Mouse (Mus musculus) MEL (cell line): ENCODE measurements around the gene Col26a1. TPM values are rescaled to one million over a fixed set of nuclear protein-coding genes. Genes with fewer than 3 reads are reported as not detected.
"Not testable (repeated sequence)": the region's sequence is repeated elsewhere in the genome, so short reads cannot be mapped to it uniquely, and the experiment has no call there.

ENCODE experiments used
- DNase-seq: peaks from one replicate; pipeline ENCODE4 v3.0.0; 2011; ENCODE audit warnings: low read depth, low spot score
- H3K27ac ChIP-seq: 2 replicates; pipeline ENCODE4 v1.5.1; 2012; ENCODE audit warnings: low read depth, mild to moderate bottlenecking, control low read depth, low read length, moderate library complexity; ENCODE audit not compliant: control insufficient read depth
- H3K27me3 ChIP-seq, 2 experiments: fragments of 150-350 bp in 1 of 2; sonication (generic) in 1 of 2; 2 replicates each; pipeline ENCODE4 v1.6.1; 2012; ENCODE audit warnings: low read length in 2 of 2, mild to moderate bottlenecking in 2 of 2, improper control_type of control experiment in 1 of 2, moderate library complexity in 1 of 2; ENCODE audit not compliant: insufficient read depth in 2 of 2, control insufficient read depth in 1 of 2
- H3K36me3 ChIP-seq, 2 experiments: 2 replicates each; pipeline ENCODE4 v1.6.1; 2012 to 2014; ENCODE audit warnings: low read length in 2 of 2, improper control_type of control experiment in 1 of 2, inconsistent platforms in 1 of 2, mild to moderate bottlenecking in 1 of 2; ENCODE audit not compliant: insufficient read depth in 2 of 2, control insufficient read depth in 1 of 2
- H3K4me1 ChIP-seq, 2 experiments: fragments of 150-350 bp in 1 of 2; sonication (generic) in 1 of 2; 2 replicates each; pipeline ENCODE4 v1.6.1; 2012; ENCODE audit warnings: low read length in 2 of 2, improper control_type of control experiment in 1 of 2, mild to moderate bottlenecking in 1 of 2; ENCODE audit not compliant: insufficient read depth in 2 of 2, control insufficient read depth in 1 of 2
- H3K4me3 ChIP-seq, 2 experiments: fragments of 150-350 bp in 1 of 2; sonication (generic) in 1 of 2; 2 replicates each; pipeline ENCODE4 v1.5.1; 2012; ENCODE audit warnings: low read depth in 2 of 2, low read length in 2 of 2, mild to moderate bottlenecking in 2 of 2, moderate library complexity in 2 of 2, control low read depth in 1 of 2, improper control_type of control experiment in 1 of 2; ENCODE audit not compliant: control insufficient read depth in 1 of 2, insufficient read depth in 1 of 2
- H3K79me2 ChIP-seq: 2 replicates; pipeline ENCODE4 v1.6.1; 2012; ENCODE audit warnings: mild to moderate bottlenecking, low read length, moderate library complexity; ENCODE audit not compliant: control insufficient read depth, poor library complexity, insufficient read depth
- H3K9ac ChIP-seq: 2 replicates; pipeline ENCODE4 v1.6.1; 2012; ENCODE audit warnings: low read depth, mild to moderate bottlenecking, control low read depth, low read length, moderate library complexity; ENCODE audit not compliant: control insufficient read depth, poor library complexity, severe bottlenecking
- H3K9me3 ChIP-seq: fragments of 150-350 bp; sonication (generic); replicated peaks from 2 replicates; pipeline ENCODE4 v1.6.1; 2012; ENCODE audit warnings: mild to moderate bottlenecking, low read length, improper control_type of control experiment, moderate library complexity; ENCODE audit not compliant: insufficient read depth
- E2F4 ChIP-seq: IDR thresholded peaks from 2 replicates; pipeline ENCODE4 v1.6.1; 2011; ENCODE audit warnings: low read depth, low read length, improper control_type of control experiment, borderline replicate concordance
- GABPA ChIP-seq: IDR thresholded peaks from 2 replicates; pipeline ENCODE4 v1.6.1; 2012; ENCODE audit warnings: low read depth, mild to moderate bottlenecking, inconsistent platforms, low read length, improper control_type of control experiment, moderate library complexity
- GATA1 ChIP-seq: IDR thresholded peaks from 2 replicates; pipeline ENCODE4 v1.6.1; 2011; ENCODE audit warnings: low read depth, low read length, improper control_type of control experiment
- MEF2A ChIP-seq: IDR thresholded peaks from 2 replicates; pipeline ENCODE4 v1.6.1; 2014; ENCODE audit warnings: low read depth, mild to moderate bottlenecking, inconsistent platforms, low read length, improper control_type of control experiment; ENCODE audit not compliant: poor library complexity, insufficient replicate concordance, severe bottlenecking; ENCODE audit errors: extremely low read depth
- MYC ChIP-seq: IDR thresholded peaks from 2 replicates; pipeline ENCODE4 v1.6.1; 2011; ENCODE audit warnings: low read depth, mild to moderate bottlenecking, low read length, improper control_type of control experiment, moderate library complexity
- NELFE ChIP-seq: IDR thresholded peaks from 2 replicates; pipeline ENCODE4 v1.6.1; 2011; ENCODE audit warnings: low read depth, low read length, improper control_type of control experiment
- POLR2A ChIP-seq, 2 experiments: IDR thresholded peaks; 2 replicates each; pipeline ENCODE4 v1.6.1; 2011 to 2012; ENCODE audit warnings: low read length in 2 of 2, mild to moderate bottlenecking in 2 of 2, control low read depth in 1 of 2, improper control_type of control experiment in 1 of 2, low read depth in 1 of 2, moderate library complexity in 1 of 2; ENCODE audit not compliant: control insufficient read depth in 1 of 2, insufficient read depth in 1 of 2, poor library complexity in 1 of 2
- POLR2AphosphoS5 ChIP-seq: IDR thresholded peaks from 2 replicates; pipeline ENCODE4 v1.6.1; 2012; ENCODE audit warnings: low read depth, borderline replicate concordance, mild to moderate bottlenecking, inconsistent platforms, low read length, moderate library complexity, mixed read lengths
- RAD21 ChIP-seq: IDR thresholded peaks from 2 replicates; pipeline ENCODE4 v1.6.1; 2011; ENCODE audit warnings: mild to moderate bottlenecking, low read depth, low read length, improper control_type of control experiment
- RCOR1 ChIP-seq: IDR thresholded peaks from 2 replicates; pipeline ENCODE4 v1.6.1; 2012; ENCODE audit warnings: low read depth, mild to moderate bottlenecking, inconsistent platforms, low read length, improper control_type of control experiment
- SMC3 ChIP-seq: IDR thresholded peaks from 2 replicates; pipeline ENCODE4 v1.6.1; 2011; ENCODE audit warnings: low read depth, low read length, improper control_type of control experiment
- TAL1 ChIP-seq: IDR thresholded peaks from 2 replicates; pipeline ENCODE4 v1.6.1; 2012; ENCODE audit warnings: mild to moderate bottlenecking, inconsistent platforms, low read length, moderate library complexity, mixed read lengths
- TCF12 ChIP-seq: IDR thresholded peaks from 2 replicates; pipeline ENCODE4 v1.6.1; 2014; ENCODE audit warnings: low read depth, mild to moderate bottlenecking, inconsistent platforms, low read length, improper control_type of control experiment, moderate library complexity
- ZNF384 ChIP-seq: IDR thresholded peaks from 2 replicates; pipeline ENCODE4 v1.6.1; 2012; ENCODE audit warnings: low read depth, mild to moderate bottlenecking, inconsistent platforms, low read length, improper control_type of control experiment
- polyA plus RNA-seq, 2 experiments: library from polyadenylated mRNA; stranded (reverse) in 1 of 2; unstranded in 1 of 2; fragments of >175 nt in 1 of 2; fragments of >200 nt in 1 of 2; gene quantifications; 2 replicates each; pipeline versions ENCODE4 v1.2.1 to v1.2.4; 2012; ENCODE audit warnings: low replicate concordance in 2 of 2, low read depth in 1 of 2; ENCODE audit not compliant: insufficient read length in 2 of 2, insufficient read depth in 1 of 2, missing spikeins in 1 of 2
- total RNA-seq: library from RNA; depleted of rRNA; stranded (reverse); fragments of 300-350 nt; gene quantifications from 2 replicates; pipeline ENCODE4 v1.2.3, GENCODE M21; 2012

Gene Col26a1
- total and polyA plus RNA-seq, 3 experiments, result not detected

DNA sequence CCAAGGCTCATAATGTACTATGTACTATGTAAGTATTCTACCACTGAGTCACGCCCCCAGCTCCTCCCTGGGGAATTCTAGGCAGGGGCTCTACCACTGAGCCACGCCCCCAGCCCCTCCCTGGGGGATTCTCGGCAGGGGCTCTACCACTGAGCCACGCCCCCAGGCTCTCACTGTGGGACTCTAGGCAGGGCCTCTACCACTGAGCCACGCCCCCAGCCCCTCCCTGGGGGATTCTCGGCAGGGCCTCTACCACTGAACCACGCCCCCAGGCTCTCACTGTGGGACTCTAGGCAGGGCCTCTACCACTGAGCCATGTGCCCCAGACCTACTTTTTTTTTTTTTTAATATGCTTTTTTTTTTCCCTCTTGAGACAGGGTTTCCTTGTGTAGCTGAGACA lies 129.8 kb downstream of the Col26a1 start:
- not testable (repeated sequence) for DNase-seq, H3K27me3 ChIP-seq, H3K36me3 ChIP-seq, H3K9me3 ChIP-seq, H3K4me1 ChIP-seq, H3K79me2 ChIP-seq, H3K4me3 ChIP-seq, H3K27ac ChIP-seq, H3K9ac ChIP-seq

DNA sequence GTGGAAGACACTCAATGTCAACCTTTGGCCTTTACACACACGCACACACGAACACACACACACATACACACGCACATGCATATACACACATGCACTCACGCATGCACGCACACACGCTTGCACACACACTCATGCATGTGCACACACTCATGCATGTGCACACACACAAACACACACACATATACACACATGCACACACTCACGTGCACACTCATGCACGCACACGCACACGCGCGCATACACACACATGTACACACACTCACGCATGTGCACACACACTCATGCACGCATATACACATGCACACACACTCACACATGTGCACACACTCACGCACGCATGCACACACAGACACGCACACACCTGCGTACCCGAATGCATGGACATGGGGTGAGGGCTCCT lies 130.9 kb downstream of the Col26a1 start:
- H3K36me3 ChIP-seq, result no peaks in the 10 kb centered on the region
- DNase-seq, result no peak
- no peak overlapping the region for H3K27ac ChIP-seq
- H3K4me1 ChIP-seq, result no peaks in the 10 kb centered on the region
- no peaks in the 10 kb centered on the region for H3K9me3 ChIP-seq
- H3K79me2 ChIP-seq, result no peaks in the 10 kb centered on the region
- H3K4me3 ChIP-seq, result no peak overlapping the region
- no peaks in the 10 kb centered on the region for H3K27me3 ChIP-seq
- TF ChIP-seq POLR2AphosphoS5, result peak; percentile 56; the same call in 1 of the 2 replicates
- no peak for TF ChIP-seq RCOR1
- H3K9ac ChIP-seq, result no peak overlapping the region

GRCm38 (mm10) chr5:136746596-136746995 lies 136.4 kb downstream of the Col26a1 start:
- no peaks in the 10 kb centered on the region for H3K9me3 ChIP-seq
- TF ChIP-seq MYC (no peak), MEF2A (no peak), NELFE (no peak), RAD21 (no peak), TAL1 (no peak), RCOR1 (no peak), SMC3 (no peak), GABPA (no peak), E2F4 (no peak), POLR2A (IDR thresholded peaks at IDR 0.05; ENCODE audit: control insufficient read depth in 1 of 2, insufficient read depth in 1 of 2, low read depth in 1 of 2, low read length in 2 of 2, poor library complexity in 1 of 2) (no peak), TCF12 (no peak), GATA1 (no peak), ZNF384 (no peak)

More at GRCm38 (mm10) chr5:136746596-136746995, 136.4 kb downstream of the Col26a1 start:
- no peaks in the 10 kb centered on the region for H3K36me3 ChIP-seq
- no peak overlapping the region for H3K9ac ChIP-seq
- no peaks in the 10 kb centered on the region for H3K4me1 ChIP-seq
- no peak overlapping the region for H3K27ac ChIP-seq
- no peaks in the 10 kb centered on the region for H3K27me3 ChIP-seq
- H3K79me2 ChIP-seq, result no peaks in the 10 kb centered on the region
- H3K4me3 ChIP-seq, result no peak overlapping the region
- no peak for DNase-seq
